Mouse (Mus musculus) embryonic facial prominence, embryonic 14.5 days (tissue): ENCODE measurements at regions not wholly inside any gene's neighbourhood (a gene's known extent, or its start where the extent isn't known, plus 50 kb on each side); places are given as distances from the start of the nearest gene placed in this dataset.

Experiments used
- ATAC-seq: fragments of 200-750 bp; cut with Nextera tagmentation; 2 replicates; pipeline ENCODE4 v1.8.0; 2017; ENCODE audit warnings: low read depth, moderate number of reproducible peaks, moderate TSS enrichment
- DNase-seq: peaks from one replicate; pipeline ENCODE4 v3.0.0-alpha.2; 2015; ENCODE audit warnings: low spot score
- H3K27ac ChIP-seq: fragments of 300-500 bp; sonication (generic); replicated peaks from 2 replicates; pipeline ENCODE4 v1.5.1; 2014; ENCODE audit warnings: low read depth, mild to moderate bottlenecking, low read length, moderate library complexity
- H3K27me3 ChIP-seq: fragments of 300-500 bp; sonication (generic); replicated peaks from 2 replicates; pipeline ENCODE4 v1.6.1; 2014; ENCODE audit warnings: low read length; ENCODE audit not compliant: control insufficient read depth, insufficient read depth
- H3K36me3 ChIP-seq: fragments of 300-500 bp; sonication (generic); 2 replicates; pipeline ENCODE4 v1.6.1; 2014; ENCODE audit warnings: low read length, mixed read lengths; ENCODE audit not compliant: control insufficient read depth, insufficient read depth
- H3K4me1 ChIP-seq: fragments of 300-500 bp; sonication (generic); 2 replicates; pipeline ENCODE4 v1.6.1; 2014; ENCODE audit warnings: antibody characterized with exemption, low read length; ENCODE audit not compliant: control insufficient read depth, insufficient read depth
- H3K4me2 ChIP-seq: fragments of 300-500 bp; sonication (generic); 2 replicates; pipeline ENCODE4 v1.6.1; 2014; ENCODE audit warnings: low read depth, mild to moderate bottlenecking, low read length, moderate library complexity, mixed read lengths
- H3K4me3 ChIP-seq: fragments of 300-500 bp; sonication (generic); 2 replicates; pipeline ENCODE4 v1.5.1; 2014; ENCODE audit warnings: low read depth, mild to moderate bottlenecking, low read length
- H3K9ac ChIP-seq: fragments of 300-500 bp; sonication (generic); 2 replicates; pipeline ENCODE4 v1.6.1; 2014; ENCODE audit warnings: low read depth, mild to moderate bottlenecking, low read length, moderate library complexity, mixed read lengths
- H3K9me3 ChIP-seq: fragments of 300-500 bp; sonication (generic); 2 replicates; pipeline ENCODE4 v1.6.1; 2016; ENCODE audit warnings: low read length; ENCODE audit not compliant: control insufficient read depth
- WGBS: fragments of 180-500 bp; shearing (Covaris S2); extraction: QIAGEN DNeasy Blood & Tissue Kit; methylation state at CpG from one replicate; pipeline ENCODE4 v1.1.7; 2014; 5-methylcytosine and 5-hydroxymethylcytosine counted together

GRCm38 (mm10) chr9:30539858-30540257, 113.0 kb downstream of the Snx19 start:
- Histone ChIP-seq H3K4me3 (no peak overlapping the region), H3K9me3 (no peaks in the 10 kb centered on the region), H3K4me2 (no peak overlapping the region), H3K36me3 (no peaks in the 10 kb centered on the region), H3K4me1 (peaks cover 4% of the 10 kb centered on the region; the same call in 1 of the 2 replicates), H3K9ac (no peak overlapping the region), H3K27me3 (no peaks in the 10 kb centered on the region), H3K27ac (no peak overlapping the region)
- ATAC-seq (no peak), DNase-seq (no peak)
- WGBS: 85% methylated on average over 6 of the region's 6 CpGs

DNA sequence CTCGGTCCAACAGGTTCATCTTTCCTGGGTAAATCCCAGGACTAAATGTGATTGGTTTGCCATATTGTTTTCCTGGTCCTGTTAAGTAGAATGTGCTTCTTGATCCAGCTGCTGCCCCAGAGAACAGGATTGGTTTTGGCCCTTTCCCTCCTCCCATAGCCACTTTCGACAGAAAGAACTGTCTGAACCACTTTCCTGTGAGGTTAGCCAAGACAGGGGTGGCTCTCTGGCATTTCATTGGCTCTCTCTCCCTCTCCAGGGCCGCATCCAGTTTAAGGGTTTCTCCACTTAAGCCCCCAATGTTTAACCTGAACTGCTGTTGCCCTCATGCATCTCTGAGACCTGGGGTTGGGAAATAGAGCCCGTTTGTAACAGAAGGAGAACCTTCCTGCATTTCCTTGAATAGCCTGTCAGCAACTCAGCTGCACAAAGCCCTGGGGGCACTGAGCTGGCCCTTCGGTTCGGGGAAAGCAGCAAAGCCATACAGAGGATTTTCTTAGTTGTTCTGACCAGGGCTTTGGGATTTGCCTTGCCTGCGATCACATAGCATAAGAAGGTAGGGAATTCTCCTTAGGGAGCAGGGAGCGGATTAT, 109.7 kb downstream of the Snx19 start:
- no peak overlapping the region for H3K4me2 ChIP-seq
- H3K9ac ChIP-seq: no peak overlapping the region
- H3K9me3 ChIP-seq: no peaks in the 10 kb centered on the region
- H3K36me3 ChIP-seq: no peaks in the 10 kb centered on the region
- H3K27ac ChIP-seq: no peak overlapping the region
- WGBS: 30% methylated on average over 8 of the region's 8 CpGs
- H3K4me3 ChIP-seq: no peak overlapping the region
- H3K4me1 ChIP-seq: peaks cover 4% of the 10 kb centered on the region; the same call in 1 of the 2 replicates
- H3K27me3 ChIP-seq: no peaks in the 10 kb centered on the region
- DNase-seq (peak; percentile 61), ATAC-seq (peak; percentile 54; the same call in 1 of the 2 replicates)

- Histone ChIP-seq H3K4me3 (no peak overlapping the region), H3K27me3 (no peaks in the 10 kb centered on the region), H3K36me3 (no peaks in the 10 kb centered on the region), H3K9me3 (no peaks in the 10 kb centered on the region), H3K4me2 (no peak overlapping the region), H3K27ac (no peak overlapping the region), H3K4me1 (peaks cover 4% of the 10 kb centered on the region; the same call in 1 of the 2 replicates), H3K9ac (no peak overlapping the region)
- 59% methylated on average over 4 of the region's 4 CpGs for WGBS
- ATAC-seq: no peak
- DNase-seq: no peak
Measured at GRCm38 (mm10) chr9:30534961-30535360, 108.1 kb downstream of the Snx19 start.

- Histone ChIP-seq H3K27ac (no peak overlapping the region), H3K27me3 (no peaks in the 10 kb centered on the region), H3K36me3 (no peaks in the 10 kb centered on the region), H3K9ac (no peak overlapping the region), H3K4me2 (no peak overlapping the region), H3K9me3 (no peaks in the 10 kb centered on the region), H3K4me3 (no peak overlapping the region), H3K4me1 (peaks cover 4% of the 10 kb centered on the region; the same call in 1 of the 2 replicates)
- ATAC-seq: no peak
- peak; percentile 57 for DNase-seq
- WGBS: 64% methylated on average over 11 of the region's 11 CpGs
Measured at GRCm38 (mm10) chr9:30533780-30534343, 107.0 kb downstream of the Snx19 start.

GRCm38 (mm10) chr9:30533091-30533779, 106.3 kb downstream of the Snx19 start:
- H3K4me3 ChIP-seq: no peak overlapping the region
- peak; percentile 31 for DNase-seq
- 54% methylated on average over 9 of the region's 9 CpGs for WGBS
- no peaks in the 10 kb centered on the region for H3K36me3 ChIP-seq
- no peak overlapping the region; the same call in 1 of the 2 replicates for H3K27ac ChIP-seq
- H3K9me3 ChIP-seq: no peaks in the 10 kb centered on the region
- H3K27me3 ChIP-seq: no peaks in the 10 kb centered on the region
- no peak overlapping the region for H3K4me2 ChIP-seq
- no peak for ATAC-seq
- no peak overlapping the region for H3K9ac ChIP-seq
- H3K4me1 ChIP-seq: peaks cover 4% of the 10 kb centered on the region; the same call in 1 of the 2 replicates

- 39% methylated on average over 5 of the region's 5 CpGs for WGBS
Measured at GRCm38 (mm10) chr9:30525086-30525485, 98.2 kb downstream of the Snx19 start.

GRCm38 (mm10) chr9:30524401-30525066, 97.6 kb downstream of the Snx19 start:
- WGBS: 86% methylated on average over 6 of the region's 6 CpGs
- DNase-seq (no peak), ATAC-seq (no peak)
- Histone ChIP-seq H3K27ac (no peak overlapping the region), H3K4me2 (no peak overlapping the region), H3K9ac (no peak overlapping the region), H3K4me1 (peaks cover 29% of the 10 kb centered on the region), H3K9me3 (no peaks in the 10 kb centered on the region), H3K27me3 (no peaks in the 10 kb centered on the region), H3K36me3 (no peaks in the 10 kb centered on the region), H3K4me3 (no peak overlapping the region)

More at GRCm38 (mm10) chr9:30525086-30525485, 98.2 kb downstream of the Snx19 start:
- DNase-seq: peak; percentile 38
- Histone ChIP-seq H3K9ac (no peak overlapping the region), H3K4me3 (no peak overlapping the region), H3K27me3 (no peaks in the 10 kb centered on the region), H3K4me1 (peaks cover 25% of the 10 kb centered on the region), H3K9me3 (no peaks in the 10 kb centered on the region), H3K4me2 (no peak overlapping the region), H3K27ac (no peak overlapping the region), H3K36me3 (no peaks in the 10 kb centered on the region)
- ATAC-seq: no peak

DNA sequence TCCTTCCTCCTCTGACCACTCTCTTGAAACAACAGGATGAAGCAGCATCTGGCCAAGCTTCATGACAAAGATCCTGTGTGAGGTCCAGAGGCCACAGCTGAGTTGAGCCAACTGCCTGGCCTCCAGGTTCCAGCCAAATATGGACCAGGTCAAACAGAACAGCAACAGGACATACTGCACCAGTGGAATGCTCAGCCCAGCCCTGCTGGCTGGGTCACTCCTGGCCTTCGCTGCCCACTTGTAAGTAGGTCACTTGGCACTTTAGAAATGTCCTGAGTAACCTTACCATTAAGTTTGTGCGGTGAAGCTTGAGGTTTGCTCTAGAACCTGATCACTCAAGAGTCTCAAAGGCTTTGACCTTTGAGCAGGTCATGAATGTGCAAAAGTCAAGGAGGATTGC, 96.9 kb downstream of the Snx19 start:
- Histone ChIP-seq H3K27ac (no peak overlapping the region), H3K27me3 (no peaks in the 10 kb centered on the region), H3K4me2 (no peak overlapping the region), H3K4me3 (no peak overlapping the region), H3K4me1 (peaks cover 29% of the 10 kb centered on the region), H3K9me3 (no peaks in the 10 kb centered on the region), H3K36me3 (no peaks in the 10 kb centered on the region), H3K9ac (no peak overlapping the region)
- no peak for DNase-seq
- 89% methylated on average over 2 of the region's 2 CpGs for WGBS
- ATAC-seq: no peak
